Mouse (Mus musculus) liver, embryonic 16.5 days (tissue): ENCODE measurements around the gene Zbtb9. TPM values are rescaled to one million over a fixed set of nuclear protein-coding genes. Genes with fewer than 3 reads are reported as not detected.

Source experiments
- ATAC-seq: fragments of 200-750 bp; cut with Nextera tagmentation; 2 replicates; pipeline ENCODE4 v1.8.0; 2017; ENCODE audit warnings: low read depth, mild to moderate bottlenecking, moderate number of reproducible peaks, moderate library complexity
- H3K27ac ChIP-seq: fragments of 300-500 bp; sonication (generic); 2 replicates; pipeline ENCODE4 v1.5.1; 2014; ENCODE audit warnings: mild to moderate bottlenecking, low read length
- H3K27me3 ChIP-seq: fragments of 300-500 bp; sonication (generic); 2 replicates; pipeline ENCODE4 v1.6.1; 2014; ENCODE audit warnings: low read depth, low read length, mixed read lengths; ENCODE audit not compliant: control insufficient read depth, insufficient read depth
- H3K36me3 ChIP-seq: fragments of 300-500 bp; sonication (generic); 2 replicates; pipeline ENCODE4 v1.6.1; 2014; ENCODE audit warnings: mild to moderate bottlenecking; ENCODE audit not compliant: control insufficient read depth, insufficient read depth
- H3K4me1 ChIP-seq: fragments of 300-500 bp; sonication (generic); 2 replicates; pipeline ENCODE4 v1.6.1; 2014; ENCODE audit warnings: low read depth, low read length, mixed read lengths; ENCODE audit not compliant: control insufficient read depth
- H3K4me2 ChIP-seq: fragments of 300-500 bp; sonication (generic); 2 replicates; pipeline ENCODE4 v1.6.1; 2014; ENCODE audit warnings: low read depth, low read length, mixed read lengths
- H3K4me3 ChIP-seq: fragments of 300-500 bp; sonication (generic); 2 replicates; pipeline ENCODE4 v1.5.1; 2014; ENCODE audit warnings: low read depth, mild to moderate bottlenecking, low read length
- H3K9ac ChIP-seq: fragments of 300-500 bp; sonication (generic); 2 replicates; pipeline ENCODE4 v1.6.1; 2014; ENCODE audit warnings: low read depth, low read length
- H3K9me3 ChIP-seq: fragments of 300-500 bp; sonication (generic); replicated peaks from 2 replicates; pipeline ENCODE4 v1.6.1; 2016; ENCODE audit warnings: low read length; ENCODE audit not compliant: control insufficient read depth
- WGBS: fragments of 180-500 bp; shearing (Covaris S2); extraction: QIAGEN DNeasy Blood & Tissue Kit; methylation state at CpG from one replicate; pipeline ENCODE4 v1.1.7; 2014; ENCODE audit not compliant: insufficient replicate concordance; 5-methylcytosine and 5-hydroxymethylcytosine counted together
- polyA plus RNA-seq: library from polyadenylated mRNA; unstranded; fragments of >200 nt; fragmentation: Nextera tagmentation; extraction: Ambion mirVana; gene quantifications from 2 replicates; pipeline ENCODE4 v1.2.1, GENCODE M21; 2015

The Zbtb9 gene
- polyA plus RNA-seq, 1 experiment from 2014 or later, result 5.0 TPM

DNA sequence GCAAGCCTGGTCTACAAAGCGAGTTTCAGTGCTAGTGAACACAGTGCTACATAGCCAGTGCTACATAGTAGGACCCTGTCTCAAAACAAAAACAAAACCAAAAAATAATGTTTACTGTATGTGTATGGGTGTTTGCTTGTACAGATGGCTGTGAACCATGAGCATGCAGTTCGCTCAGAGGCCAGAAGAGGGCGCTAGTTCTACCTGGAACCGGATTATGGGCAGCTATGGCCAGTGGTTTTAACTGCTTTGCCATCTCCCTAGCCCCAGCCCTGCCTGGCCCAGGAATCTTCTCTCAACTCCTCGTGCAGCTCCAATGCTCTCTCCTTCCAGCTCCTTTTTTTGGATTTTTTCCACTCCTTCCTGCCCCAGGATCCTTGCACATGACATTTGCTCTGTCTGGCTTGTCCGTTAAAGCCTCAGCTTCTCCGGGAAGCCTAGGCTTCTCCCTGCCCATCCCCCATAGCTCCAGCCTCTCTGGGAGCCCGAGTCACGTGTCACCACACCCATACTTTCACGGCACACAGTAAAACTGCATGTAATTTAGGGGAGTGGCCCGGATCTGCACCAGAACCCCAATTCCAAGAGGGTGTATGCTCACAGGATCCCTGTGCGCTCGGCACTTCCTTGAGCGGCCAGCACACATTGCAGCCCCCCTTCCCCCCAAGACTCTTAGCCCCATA is 74.9 kb downstream of the Zbtb9 start:
- H3K9me3 ChIP-seq, result no peaks in the 10 kb centered on the region
- no peak overlapping the region for H3K27ac ChIP-seq
- WGBS, result 65% methylated on average over 14 of the region's 14 CpGs
- no peak overlapping the region for H3K9ac ChIP-seq
- H3K4me3 ChIP-seq, result no peak overlapping the region
- H3K4me2 ChIP-seq, result no peak overlapping the region
- no peak for ATAC-seq
- H3K27me3 ChIP-seq, result no peaks in the 10 kb centered on the region
- H3K36me3 ChIP-seq, result no peaks in the 10 kb centered on the region
- H3K4me1 ChIP-seq, result peaks cover 4% of the 10 kb centered on the region

DNA sequence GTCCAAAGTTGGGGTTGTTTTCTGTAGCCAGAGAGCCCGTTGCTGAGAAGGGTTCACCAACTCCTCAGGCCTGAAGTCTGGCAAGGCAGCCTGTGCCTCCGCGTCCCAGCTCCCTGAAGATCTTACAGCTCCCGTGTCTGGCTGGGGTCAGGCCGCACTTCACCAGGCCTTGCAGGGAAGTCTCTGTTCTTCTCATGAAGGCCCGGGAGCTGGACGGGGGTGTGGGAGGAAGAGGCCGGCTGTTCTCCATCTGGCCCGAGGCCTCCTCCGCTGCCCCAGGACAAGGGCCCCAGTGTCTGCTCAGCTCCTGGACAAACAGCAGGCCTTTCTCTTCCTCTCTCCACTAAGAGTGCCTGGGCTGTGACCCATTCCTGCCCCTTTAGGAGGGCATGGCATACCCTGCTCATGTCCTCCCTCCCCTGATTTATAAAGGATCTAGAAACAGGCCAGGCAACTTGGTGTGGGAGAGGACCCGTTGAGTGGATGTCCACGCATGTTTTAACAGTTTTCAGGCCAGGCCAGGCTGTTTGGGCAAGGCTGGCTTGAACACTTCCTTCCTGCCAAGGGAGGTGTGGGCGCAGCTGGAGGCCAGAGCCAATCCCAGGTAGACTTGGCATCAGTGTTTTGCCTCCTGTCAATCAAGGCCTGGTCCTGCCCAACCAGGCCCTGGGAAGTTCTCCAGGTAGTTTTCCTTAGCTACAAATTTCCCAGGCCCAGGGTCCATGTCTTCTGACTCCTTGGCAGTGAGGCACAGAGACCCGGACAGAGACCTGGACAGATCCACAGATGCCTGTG is 75.7 kb downstream of the Zbtb9 start:
- Histone ChIP-seq H3K9ac (no peak overlapping the region), H3K36me3 (no peaks in the 10 kb centered on the region), H3K4me2 (no peak overlapping the region), H3K27ac (no peak overlapping the region), H3K9me3 (no peaks in the 10 kb centered on the region), H3K4me3 (no peak overlapping the region), H3K4me1 (peaks cover 4% of the 10 kb centered on the region), H3K27me3 (no peaks in the 10 kb centered on the region)
- ATAC-seq, result no peak
- WGBS, result 67% methylated on average over 14 of the region's 14 CpGs

DNA sequence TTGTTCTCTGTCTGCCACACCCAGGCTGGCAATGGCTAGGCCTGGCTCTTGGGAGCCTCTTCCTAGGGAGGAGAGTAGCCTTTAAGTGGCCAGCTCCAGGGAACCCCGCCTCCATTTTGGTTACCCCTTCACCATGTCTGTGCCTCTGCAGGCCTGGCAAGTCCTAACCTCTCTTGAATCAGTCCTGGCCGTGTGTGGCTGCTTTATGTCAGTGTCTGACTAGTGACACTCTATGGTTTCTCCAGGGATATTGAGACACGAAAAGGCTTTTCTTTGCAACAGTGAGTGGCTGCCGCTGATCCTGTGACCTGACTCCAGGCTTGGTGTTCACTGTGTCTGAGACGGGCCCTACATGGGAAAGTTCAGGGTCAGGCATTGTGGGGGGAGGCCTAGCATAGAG is 77.9 kb downstream of the Zbtb9 start:
- no peak overlapping the region for H3K27ac ChIP-seq
- no peak for ATAC-seq
- no peak overlapping the region for H3K4me3 ChIP-seq
- H3K36me3 ChIP-seq, result no peaks in the 10 kb centered on the region
- H3K27me3 ChIP-seq, result no peaks in the 10 kb centered on the region
- H3K9me3 ChIP-seq, result no peaks in the 10 kb centered on the region
- H3K4me1 ChIP-seq, result peaks cover 4% of the 10 kb centered on the region
- WGBS, result 60% methylated on average over 5 of the region's 5 CpGs
- no peak overlapping the region for H3K4me2 ChIP-seq
- H3K9ac ChIP-seq, result no peak overlapping the region

DNA sequence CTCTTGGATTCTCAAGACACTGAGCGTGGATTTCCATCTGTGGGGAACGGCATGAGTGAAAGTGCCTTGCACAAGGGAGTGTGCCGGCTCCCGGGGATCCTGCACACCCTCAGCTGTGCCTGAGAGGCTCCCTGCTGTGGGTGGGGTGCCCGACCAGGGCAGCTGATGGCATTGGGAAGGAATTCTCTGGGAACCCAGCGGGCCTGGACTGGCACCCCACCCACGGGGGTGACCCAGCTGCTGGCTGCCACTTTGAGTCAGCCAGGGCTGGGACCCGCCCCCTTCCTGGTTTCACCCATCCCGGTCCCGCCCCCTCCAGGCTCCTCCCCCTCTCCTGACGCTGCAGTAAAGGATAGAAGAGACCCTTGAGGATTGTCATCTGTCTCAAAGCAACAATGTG is 78.5 kb downstream of the Zbtb9 start:
- H3K9me3 ChIP-seq, result no peaks in the 10 kb centered on the region
- H3K4me2 ChIP-seq, result peak overlapping the region; percentile 39
- no peaks in the 10 kb centered on the region for H3K36me3 ChIP-seq
- H3K9ac ChIP-seq, result no peak overlapping the region
- WGBS, result 14% methylated on average over 11 of the region's 11 CpGs
- 0 out of 2 replicates have a peak, but pooled peaks have one; percentile 36 for ATAC-seq
- H3K27me3 ChIP-seq, result no peaks in the 10 kb centered on the region
- peaks cover 4% of the 10 kb centered on the region for H3K4me1 ChIP-seq
- H3K4me3 ChIP-seq, result peak overlapping the region; percentile 8; the same call in 1 of the 2 replicates
- H3K27ac ChIP-seq, result no peak overlapping the region

DNA sequence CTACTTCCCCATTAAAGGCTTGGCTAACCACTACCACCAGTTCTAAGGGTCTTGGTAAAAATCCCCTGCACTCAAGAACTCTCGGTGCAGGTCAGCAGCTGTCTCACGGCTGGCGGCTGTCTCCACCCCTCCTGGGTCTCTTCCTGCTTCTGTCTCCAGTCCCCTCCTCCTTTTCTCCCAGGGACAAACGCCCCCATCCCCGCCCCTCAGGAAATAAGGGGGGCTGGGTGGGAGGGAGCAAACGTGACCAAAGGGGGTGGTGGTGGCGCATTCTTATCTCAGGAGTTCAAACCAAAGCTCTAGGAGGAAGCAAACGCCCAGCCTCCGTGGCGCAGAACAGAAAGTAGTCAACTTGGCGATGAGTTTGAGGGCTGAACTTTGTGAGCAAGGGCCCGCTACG is 83.2 kb downstream of the Zbtb9 start:
- WGBS, result 2% methylated on average over 13 of the region's 13 CpGs
- H3K9ac ChIP-seq, result 0 out of 2 replicates have a peak overlapping the region, but pooled peaks have one; percentile 2
- H3K27me3 ChIP-seq, result peaks cover 17% of the 10 kb centered on the region
- peaks cover 7% of the 10 kb centered on the region for H3K4me1 ChIP-seq
- H3K27ac ChIP-seq, result peak overlapping the region; percentile 63; the same call in 1 of the 2 replicates
- H3K4me3 ChIP-seq, result peak overlapping the region; percentile 62
- H3K9me3 ChIP-seq, result no peaks in the 10 kb centered on the region
- peak overlapping the region; percentile 86 for H3K4me2 ChIP-seq
- no peaks in the 10 kb centered on the region for H3K36me3 ChIP-seq
- ATAC-seq, result peak; percentile 52

DNA sequence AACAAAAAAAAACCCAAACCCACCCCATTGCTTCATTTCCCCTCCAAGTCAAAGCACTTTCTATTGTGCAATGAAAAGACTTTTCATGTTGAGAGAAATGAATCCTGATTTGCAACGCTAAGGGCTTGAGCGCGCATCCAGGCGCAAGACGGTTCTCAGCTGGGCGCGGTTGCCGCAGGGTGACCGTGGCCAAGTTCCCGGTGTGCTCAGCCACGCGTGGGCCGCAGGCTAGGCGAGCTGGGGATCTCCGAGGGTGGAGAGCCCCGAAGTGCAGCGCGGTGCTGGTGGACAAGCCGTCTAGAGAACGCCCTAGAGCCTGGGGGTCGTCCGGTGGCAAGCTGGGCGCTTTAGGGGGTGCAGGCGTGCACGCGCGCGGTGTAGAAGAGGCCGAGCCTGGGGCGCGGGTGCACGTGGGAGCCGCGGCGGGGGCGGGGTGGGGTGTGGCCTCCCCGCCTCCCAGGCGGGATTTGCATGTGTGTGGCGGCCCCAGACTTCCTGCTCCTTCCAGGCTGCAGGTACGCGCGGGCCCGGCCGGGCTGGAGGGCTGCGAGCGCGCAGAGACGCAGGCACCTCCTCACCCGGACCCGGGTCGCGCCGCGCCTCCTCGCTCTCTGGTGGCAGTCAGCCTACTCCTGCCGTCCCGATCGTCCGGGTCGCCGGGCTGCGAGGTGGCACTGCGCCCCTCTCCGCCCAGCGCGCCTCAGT is 84.0 kb downstream of the Zbtb9 start, which contains the start of gene Itpr3:
Itpr3 (plus strand) TSS at position 493 of the 705 bp plus-strand sequence.
- Histone ChIP-seq H3K27ac (peak within 1 kb of the TSS; percentile 63), H3K36me3 (no peaks in the 10 kb centered on the region), H3K4me2 (peak within 1 kb of the TSS; percentile 86), H3K9ac (peak within 1 kb of the TSS; percentile 54), H3K4me1 (peaks cover 3% of the 10 kb centered on the region), H3K27me3 (peaks cover 17% of the 10 kb centered on the region), H3K9me3 (0 out of 2 replicates have a peak, but pooled peaks cover 2% of the 10 kb centered on the region), H3K4me3 (peak within 1 kb of the TSS; percentile 62)
- peak; percentile 87 for ATAC-seq
- WGBS, result under 1% methylated on average over 65 of the region's 66 CpGs

DNA sequence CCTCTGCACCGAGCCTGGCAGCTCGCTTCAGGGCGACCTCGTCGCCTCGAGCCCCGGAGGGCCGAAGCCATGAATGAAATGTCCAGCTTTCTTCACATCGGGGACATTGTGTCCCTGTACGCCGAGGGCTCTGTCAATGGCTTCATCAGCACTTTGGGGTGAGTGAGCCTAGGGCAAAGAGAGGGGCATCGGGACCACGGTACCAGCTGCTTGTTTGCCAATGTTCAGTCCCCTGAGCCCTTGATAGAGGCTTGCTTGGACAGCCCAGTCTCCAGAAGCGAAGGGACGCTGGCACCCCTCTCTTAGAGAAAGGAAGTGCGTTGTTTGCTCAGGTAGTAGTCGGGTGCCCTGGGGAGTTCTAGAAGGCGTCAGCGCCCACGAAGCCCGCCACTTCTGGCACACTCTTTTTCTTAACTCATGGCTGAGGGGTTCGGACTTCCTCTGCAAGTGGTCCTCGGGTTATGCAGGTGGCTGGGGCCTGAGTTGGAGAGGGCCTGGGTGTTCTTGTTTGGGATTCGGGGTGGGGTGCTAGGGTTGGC is 84.6 kb downstream of the Zbtb9 start:
- ATAC-seq, result peak; percentile 49
- H3K27ac ChIP-seq, result no peak overlapping the region
- peak overlapping the region; percentile 54 for H3K9ac ChIP-seq

More for the DNA sequence above, 84.6 kb downstream of the Zbtb9 start:
- no peaks in the 10 kb centered on the region for H3K36me3 ChIP-seq
- peak overlapping the region; percentile 62 for H3K4me3 ChIP-seq
- 2% methylated on average over 24 of the region's 24 CpGs for WGBS
- H3K9me3 ChIP-seq, result 0 out of 2 replicates have a peak, but pooled peaks cover 2% of the 10 kb centered on the region
- H3K4me2 ChIP-seq, result peak overlapping the region; percentile 86
- H3K4me1 ChIP-seq, result peaks cover 3% of the 10 kb centered on the region
- H3K27me3 ChIP-seq, result peaks cover 17% of the 10 kb centered on the region
